Mouse (Mus musculus): ENCODE data around the gene Btbd10.

The Btbd10 gene

DNA sequence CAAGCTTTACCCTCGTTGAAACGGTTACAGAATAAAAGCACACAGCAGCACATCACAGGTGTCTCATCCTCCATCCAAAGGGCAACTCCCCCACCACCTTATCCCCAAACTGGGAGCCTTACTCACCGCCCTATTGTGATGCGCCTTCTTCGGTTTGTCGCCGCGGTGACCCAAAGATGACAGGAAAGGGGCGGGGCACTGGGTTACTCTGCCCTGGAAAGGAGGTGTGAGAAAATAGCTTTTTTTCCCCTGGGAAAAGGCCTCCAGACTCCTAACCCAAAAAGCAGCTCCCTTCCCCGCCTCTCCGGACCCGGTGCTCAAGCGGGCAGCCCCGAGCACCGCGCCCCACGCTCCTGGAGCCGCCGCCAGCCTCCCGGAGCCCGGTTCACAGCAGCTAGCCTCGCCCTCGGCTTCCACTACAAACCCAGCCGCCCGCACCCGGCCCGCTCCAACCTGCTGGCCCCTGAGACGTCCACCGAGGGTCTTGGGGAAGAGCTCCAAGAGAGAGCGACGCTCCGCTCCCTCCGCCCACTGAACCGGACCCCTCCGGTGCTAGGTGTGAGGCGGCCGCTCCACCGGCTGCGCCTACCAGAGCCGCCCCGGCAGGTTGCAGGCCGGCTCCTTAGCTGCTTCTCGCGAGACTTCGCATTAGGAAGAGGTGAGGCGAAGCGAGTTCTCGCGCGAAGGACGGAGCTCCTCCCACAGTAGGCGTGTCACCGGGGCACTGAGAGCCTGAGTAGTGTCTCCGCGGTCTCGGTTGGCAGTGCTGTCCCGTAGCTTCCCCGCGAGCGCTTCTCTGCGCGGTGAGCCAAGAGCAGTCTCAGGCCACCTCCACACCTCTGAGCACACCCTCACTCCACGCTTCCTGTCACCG lies at the start of gene Btbd10:
Gene Btbd10, minus strand, starts transcription at position 647 of the 874 bp plus-strand sequence.
- peak; percentile 97 for DNase-seq

DNA sequence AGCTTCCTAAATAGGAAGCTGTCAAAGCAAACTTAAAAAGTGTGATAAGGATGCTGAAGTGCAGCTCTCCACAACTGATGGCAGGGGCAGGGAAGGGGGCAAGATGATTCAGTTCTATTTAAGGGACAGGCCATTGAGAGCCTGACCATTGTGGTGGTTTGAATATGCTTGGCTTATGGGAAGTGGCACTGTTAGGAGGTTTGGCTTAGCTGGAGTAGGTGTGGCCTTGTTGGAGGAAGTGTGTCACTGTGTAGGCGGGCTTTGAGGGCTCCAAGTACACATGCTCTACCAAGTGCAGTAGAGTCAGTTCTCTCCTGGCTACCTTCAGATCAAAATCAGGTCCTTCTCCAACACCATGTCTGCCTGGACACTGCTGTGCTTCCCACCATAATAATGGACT lies 47.3 kb upstream of the Btbd10 start:
- no peak for DNase-seq

DNA sequence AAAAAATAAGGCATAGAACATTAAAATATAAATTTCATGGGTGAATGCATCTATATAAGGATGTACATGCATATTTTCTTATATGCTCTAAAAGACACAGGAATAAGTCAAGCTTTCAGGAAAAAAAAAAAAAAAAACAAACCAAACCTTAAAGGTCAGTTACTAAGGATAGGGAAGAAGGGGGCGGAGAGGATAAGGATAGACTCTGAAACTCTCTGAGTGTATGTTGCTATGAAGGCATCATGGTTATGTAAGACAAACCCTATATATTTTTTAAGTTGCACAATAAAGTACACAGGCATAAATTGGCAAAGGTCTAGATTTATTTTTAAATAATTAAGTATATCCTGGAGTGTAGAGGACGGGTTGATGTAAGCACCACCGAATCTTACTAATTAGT lies 46.1 kb upstream of the Btbd10 start:
- DNase-seq, result no peak

DNA sequence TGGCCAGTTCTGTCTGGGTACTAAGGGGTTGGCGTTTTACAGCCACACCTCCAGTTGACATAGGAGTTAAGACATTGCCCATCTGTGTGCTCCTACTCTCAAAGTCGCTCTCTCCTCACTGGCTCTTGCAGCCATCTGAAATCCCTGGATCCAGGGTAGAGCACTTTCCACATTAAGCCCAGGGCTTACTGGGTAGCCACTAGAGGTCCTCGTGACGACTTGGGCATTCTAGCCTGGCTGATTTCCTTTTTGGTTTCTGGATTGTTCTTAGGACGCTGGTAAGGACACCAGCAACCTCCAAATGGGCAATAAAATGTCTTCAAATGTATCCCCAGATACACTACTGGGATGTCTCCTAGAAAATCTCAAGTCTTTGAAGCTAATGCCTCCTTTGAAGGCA lies 39.5 kb upstream of the Btbd10 start:
- DNase-seq, result no peak

DNA sequence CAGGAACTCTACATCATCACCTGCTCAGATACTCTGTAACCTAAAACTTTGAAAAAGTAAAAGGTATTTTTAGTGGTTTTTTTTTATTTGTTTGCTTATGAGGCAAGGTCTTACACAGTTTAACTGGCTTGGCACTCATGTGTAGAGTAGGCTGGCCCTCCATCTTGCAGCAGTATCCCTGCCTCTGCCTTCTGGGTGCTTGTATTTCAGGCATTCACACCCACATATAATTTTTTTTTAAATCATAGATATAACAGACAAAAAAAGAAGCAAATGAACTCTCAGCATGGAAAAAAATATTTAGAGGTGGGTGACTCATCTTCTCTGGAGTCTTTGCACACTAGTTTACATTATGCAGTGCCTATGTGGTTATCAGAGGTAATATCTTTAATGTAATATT lies 28.9 kb upstream of the Btbd10 start:
- DNase-seq, result no peak

DNA sequence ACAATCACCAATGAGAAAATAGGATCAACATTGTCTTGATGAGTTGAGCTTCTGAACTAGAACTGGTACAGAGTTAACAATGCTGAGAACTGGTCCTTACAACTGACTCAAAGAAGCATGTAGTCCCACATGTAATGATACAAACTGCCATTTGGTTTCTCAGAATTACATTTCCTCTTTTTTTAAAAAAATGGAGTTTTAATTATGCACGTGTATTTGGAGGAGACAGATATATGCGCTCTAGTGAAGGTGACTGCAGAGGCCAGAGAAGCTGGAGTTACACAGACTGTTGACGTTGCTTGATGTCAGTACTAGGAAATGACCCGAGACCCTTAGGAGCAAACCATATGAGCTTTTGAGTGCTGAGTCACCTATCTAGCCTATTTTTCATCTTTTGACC lies 27.5 kb upstream of the Btbd10 start:
- no peak for DNase-seq

DNA sequence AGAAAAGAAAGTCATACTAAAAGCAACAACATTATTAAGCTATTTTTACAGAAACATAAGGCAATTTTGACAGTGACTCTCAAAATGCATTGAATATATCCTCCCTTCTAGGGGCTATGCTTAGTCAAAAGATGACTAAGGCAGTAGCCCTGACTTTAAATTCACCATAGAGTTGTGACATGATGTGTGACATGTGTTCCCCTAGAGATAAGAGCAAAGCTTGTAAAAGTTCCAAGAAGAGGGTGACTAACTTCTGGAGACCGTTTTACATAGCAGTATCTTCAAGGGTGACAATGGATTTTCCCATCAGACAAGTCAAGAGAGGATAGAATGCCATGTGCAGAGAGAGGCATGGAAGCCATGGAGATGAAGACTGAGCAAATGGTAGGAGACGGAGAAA lies 22.4 kb upstream of the Btbd10 start:
- DNase-seq, result no peak

DNA sequence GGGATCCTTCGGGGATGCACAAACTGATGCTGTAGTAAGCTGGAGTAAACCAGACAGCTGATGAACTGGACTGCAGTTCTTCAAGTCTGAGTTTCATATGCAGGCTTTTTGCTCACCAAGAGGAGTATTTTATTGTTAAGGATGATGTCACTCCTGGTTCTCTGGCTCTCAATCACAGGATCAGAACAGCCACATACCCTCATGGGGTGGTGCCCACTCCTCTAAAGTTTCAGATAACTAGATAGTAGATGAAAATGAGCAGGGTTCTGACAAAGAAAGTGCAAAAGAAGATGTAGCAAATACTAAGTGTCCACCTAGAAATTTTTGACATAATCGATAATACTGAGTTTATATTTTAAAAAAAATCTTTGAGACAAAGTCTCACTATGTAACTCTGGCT lies 19.3 kb upstream of the Btbd10 start, which contains the start of gene Pth:
Gene Pth, minus strand, starts transcription at position 101 of the 400 bp plus-strand sequence.
- DNase-seq, result no peak

DNA sequence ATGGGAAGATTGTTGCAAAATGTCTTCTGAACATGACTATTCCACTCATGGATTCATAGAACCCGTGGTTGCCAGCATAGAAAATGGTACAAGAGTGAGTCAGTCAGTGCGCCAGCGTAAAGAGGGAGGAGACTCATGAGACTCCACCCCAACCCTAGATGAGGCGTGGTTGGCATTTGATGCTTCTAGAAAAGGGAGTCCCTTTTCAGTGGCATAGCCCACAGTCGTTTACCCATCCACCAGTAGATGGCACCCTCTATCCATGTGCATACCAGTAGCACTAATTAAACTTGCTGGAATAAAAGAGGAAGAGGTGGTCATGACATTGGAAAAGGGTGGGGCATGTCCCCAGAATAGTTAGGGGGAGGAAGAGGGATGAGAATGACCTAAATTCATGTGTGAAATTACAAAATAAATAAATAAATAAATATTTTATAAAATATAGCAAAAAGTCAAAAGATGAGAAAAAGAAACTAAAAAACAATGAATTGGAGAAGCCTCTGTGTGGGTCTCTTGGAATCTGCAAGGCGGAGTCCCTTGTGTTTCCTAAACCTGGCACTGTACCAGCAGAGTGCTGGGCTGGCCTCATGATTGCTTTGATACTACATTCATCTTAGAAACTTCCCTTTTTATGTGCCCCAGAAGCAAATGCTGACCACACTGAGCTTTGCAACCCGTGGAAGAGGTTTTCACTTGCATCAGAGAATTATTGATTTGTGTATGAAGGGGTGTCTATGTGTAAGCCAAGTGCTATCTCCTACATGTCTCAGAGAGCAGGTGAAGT lies 8.9 kb upstream of the Btbd10 start:
- peak; percentile 61 to 64 for DNase-seq

DNA sequence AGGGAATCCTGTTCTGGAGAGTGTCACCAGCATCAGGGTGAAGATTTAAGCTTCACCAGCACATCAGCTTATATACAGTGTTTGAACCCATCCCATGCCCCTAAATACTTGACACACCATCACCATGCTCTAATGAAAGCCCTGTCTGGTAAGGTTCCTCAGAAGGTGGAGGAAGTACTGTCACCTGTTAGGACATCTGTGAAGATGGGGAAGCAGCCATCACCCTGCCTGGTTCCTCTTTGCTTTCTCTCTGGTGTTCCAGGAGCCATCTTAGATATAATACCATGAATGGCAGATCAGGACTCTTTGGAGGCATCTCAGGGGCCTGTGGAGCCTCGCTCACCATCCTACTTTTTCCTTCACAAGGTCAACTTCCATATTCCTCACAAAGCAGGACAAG lies 3.5 kb upstream of the Btbd10 start:
- DNase-seq, result no peak

DNA sequence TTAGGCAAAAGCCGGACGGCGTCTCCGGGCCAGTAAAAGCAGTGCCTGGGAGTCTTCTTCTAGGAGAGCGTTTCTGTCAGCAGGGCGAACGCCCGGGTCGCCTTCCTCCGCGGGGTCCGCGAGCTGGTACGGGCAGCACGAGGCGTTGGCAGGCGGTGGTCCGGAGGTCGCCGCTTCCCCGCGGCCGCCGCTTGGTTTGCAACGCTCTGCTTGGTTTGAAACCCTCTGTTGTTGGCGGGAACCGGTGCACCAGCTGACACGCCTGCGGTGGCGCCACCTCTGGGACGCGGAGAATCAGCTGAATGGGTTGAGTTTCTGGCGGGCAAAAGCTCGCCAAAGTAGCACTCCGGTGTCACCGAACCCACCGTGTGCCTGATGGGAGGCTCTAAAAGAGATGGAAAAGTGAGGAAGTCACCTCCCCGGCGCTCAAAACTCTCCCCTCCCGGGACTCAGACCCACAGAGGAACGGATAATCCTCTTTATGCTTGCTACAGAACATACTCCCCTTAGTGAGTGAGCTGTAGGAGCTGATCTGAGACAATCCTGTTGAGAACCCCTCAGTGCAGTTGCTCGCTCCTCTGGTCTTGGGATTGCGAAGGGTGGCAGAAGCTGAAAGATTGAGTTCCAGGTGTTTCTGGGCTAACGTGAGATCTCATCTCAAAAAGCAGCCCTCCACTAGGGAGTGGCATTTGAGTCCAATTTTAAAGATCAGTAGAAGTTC lies 588 bp upstream of the Btbd10 start:
- peak; percentile 63 for DNase-seq

DNA sequence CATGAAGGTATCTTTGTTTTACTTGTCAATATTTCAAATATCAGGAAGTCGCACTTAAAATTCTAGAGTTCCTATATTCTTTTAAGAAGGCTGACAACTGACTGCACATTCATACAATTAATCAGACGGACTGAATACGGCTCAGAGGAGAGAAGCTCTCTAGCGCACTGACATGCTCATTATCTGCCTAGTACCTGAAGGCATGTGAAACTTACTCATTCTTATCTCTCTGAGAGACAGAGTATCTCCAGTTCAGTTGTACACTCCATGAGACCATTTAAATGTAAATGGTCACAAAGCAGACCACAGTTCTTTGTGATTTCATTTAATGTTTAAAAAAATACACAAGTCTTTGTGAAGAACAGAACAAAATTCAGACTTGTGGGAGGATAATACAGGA lies 1.8 kb downstream of the Btbd10 start:
- DNase-seq, result no peak

DNA sequence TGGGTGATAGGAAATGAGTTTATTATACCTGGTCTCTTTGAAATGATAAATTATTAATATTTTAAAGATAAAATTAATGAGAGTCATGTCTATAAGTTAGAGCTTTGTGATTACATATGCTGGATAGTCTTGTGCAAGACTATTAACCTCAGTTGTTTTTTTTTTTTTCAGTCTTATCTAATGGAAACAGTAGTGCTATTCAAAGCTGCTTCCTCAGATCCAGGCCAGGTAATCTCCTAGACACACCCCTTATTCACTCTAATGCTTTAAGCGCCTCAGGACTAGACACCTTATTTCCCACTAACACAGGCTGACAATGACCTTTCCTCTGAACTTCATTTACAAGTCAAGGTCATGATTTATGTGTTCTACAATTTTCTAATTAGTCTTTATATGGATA lies 20.1 kb downstream of the Btbd10 start:
- DNase-seq, result no peak

DNA sequence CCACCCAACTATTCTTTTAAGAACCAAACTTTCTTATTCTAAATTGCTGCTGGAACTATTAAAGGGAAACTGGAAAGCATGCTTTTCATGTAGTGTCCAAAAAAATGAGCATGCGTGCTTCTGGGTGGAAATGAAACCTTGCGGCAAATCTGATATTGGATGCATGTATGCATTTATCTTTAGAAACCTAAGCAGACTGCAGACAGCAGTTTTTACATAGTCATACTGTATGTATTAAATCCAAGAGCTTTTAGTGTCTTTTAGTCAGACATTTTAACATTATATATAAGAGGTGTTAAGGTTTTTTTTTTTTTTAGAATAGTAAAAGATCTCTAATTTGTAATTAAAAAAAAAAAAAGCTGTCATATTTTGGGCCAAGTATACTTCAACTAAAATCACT lies 21.5 kb downstream of the Btbd10 start:
- no peak for DNase-seq

DNA sequence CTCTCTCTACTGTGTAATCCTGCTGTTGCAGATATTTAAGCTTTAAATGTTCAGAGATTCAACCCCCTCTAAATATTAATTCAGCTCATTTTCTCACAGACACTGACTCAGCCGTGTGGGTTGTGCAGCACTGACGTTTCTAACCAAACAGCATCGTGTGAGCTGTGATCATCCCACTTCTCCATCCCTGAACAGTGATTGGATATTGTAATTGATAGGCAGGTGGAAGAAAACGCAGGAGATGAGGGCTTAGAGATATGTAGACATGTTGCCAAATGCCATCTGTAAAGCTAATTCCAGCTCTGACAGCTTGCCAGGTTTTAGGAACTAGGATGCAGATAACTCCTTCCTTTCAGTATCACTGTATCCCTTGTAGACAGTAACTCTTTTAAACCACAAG lies 21.9 kb downstream of the Btbd10 start:
- DNase-seq, result peak; percentile 60 to 83

DNA sequence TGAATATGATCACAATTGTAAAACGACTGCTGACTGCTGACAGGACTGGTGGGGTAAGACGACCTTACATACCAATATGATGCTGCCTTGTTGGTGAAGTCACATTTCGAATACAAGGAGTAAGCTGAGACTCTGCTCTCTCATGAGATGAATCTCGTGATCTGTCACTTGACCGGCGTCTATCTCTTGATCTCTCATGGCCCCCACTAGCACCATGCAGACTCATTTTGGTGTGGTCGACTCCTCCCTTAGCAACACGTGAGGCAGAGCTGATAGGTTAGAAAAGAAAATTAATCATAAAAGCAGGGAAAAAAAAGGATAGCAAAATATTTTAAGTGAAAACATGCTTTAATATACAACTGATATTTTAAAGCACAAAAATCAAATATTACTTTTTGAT lies 33.9 kb downstream of the Btbd10 start:
- no peak for DNase-seq

DNA sequence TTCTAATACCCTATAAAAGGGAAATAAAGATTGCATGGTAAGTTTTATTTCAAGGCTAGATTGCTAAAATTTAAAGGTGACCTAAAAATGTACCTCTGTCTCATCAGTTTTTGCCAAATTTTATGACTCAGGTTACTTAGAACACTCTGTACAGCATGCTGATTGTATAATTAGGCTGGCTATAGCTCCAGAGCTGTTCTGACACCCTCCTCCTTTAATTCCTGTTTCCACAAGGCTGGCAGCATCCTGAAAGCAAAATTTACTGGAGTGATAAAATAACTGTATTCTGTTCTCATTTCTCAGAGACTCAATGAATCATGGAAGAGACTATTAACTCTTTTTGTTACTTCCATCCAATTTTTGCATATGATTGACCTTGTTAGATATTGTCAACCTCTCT lies 35.2 kb downstream of the Btbd10 start:
- no peak for DNase-seq

DNA sequence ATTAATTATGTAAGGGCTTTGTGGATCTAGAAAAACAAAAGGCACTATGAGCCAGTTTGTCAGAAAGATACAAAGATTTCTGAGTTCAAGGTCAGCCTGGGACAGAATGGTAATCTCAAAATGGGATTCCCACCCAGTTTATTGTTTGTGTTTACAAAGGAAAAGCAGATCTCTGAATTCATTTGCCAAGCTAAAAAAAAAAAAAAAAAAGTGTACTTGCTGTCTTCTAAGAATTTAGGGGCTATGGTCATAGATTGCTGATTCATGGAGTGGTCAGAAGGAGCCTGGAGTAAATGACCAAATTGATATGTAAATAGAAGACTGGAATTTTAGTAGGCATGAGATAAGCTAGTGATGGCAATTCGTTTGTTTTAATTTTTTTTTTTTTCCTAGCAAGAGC lies 49.1 kb downstream of the Btbd10 start:
- no peak for DNase-seq

DNA sequence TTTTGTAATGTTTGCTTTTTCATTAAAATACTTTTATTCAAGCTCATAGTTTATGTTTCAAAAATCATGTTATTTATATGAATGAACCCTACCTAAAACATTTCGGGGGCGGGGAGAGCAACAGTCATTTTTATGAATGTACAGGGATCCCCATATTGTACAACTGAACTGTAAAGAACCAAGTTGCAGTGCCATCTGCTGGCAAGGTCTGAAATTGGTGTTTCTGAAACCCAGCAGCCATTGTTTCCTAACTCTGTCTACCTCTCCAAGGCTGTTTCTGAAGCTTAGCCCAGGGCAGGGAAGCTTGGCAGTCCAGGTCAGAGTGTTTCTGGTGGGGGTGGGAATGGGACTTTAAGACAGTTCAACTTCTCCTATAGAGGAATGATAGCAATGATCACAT lies 57.4 kb downstream of the Btbd10 start:
- DNase-seq, result peak; percentile 70 to 79

DNA sequence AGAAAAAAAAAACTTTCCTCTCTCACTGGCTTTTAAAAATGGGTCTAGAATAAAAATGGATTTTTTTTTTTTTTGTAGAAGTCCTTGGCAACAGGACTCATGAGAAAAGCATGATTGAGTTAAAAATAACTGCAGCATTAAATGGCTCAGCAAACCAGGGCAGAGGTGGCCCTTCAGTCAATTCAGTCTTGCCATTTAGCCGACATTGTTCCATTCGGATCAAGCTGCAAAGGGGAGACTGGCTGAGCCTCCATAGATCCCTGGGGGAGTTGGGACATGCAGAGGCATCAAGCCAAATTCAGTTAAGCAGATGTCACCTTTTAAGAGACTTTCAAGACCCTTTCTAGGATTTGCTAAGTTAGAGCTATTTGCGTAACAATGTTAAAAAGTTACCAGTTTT lies 59.1 kb downstream of the Btbd10 start:
- DNase-seq, result no peak

DNA sequence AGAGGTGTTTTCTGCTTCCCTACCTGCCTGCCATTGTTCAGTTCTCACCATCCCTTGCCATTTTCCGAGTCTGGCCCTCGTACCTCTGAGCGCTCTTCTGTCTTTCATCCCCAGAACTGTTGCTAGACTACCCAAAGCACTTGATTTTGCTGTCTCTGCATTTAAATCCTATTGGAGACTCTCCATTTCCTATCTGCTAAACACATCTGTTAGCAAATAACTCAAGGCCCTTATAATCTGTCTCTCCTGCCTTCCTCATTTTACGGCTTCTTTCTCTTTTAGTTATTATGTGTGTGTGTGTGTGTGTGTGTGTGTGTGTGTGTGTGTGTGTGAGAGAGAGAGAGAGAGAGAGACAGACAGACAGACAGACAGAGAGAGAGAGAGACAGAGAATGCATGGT lies 71.4 kb downstream of the Btbd10 start:
- no peak for DNase-seq

DNA sequence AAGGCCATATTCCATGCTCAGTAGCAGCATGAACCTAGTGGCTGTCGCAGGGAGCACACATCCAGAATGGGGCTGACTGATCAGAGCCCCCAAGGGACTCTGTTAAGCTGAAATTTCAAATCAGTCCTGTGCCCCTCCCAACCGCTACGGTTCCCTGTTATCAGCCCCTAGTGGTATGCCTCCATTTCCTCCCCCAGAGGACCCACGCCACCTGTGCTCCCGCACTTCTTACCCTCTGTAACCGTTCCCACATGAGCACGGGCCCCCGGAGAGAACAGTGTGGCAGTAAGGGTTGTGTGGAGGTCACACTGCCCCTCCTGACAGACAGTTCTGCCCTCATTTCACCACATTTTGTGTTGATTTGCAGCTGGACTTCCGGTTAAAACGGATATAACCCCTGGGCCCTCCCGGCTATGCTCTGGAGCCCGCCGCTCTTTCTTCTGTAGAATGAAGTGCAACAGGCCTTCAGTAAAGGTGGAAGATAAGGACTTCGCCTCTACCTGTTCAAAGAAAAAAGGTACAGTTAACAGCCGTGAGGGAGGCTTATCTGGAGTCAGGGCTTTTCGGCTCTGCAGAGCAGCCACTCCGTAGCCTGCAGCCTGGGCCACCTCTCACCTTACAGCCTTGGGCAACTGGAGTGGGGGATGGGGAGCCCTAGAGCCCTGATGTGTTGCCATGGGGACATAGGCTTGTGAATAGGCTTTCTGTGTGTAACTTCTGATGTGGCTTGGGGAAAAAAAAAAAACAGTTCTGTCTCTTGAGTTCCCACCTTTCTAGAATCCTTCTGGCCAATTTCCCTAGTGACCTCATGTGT lies 73.9 kb downstream of the Btbd10 start:
- DNase-seq, result no peak

DNA sequence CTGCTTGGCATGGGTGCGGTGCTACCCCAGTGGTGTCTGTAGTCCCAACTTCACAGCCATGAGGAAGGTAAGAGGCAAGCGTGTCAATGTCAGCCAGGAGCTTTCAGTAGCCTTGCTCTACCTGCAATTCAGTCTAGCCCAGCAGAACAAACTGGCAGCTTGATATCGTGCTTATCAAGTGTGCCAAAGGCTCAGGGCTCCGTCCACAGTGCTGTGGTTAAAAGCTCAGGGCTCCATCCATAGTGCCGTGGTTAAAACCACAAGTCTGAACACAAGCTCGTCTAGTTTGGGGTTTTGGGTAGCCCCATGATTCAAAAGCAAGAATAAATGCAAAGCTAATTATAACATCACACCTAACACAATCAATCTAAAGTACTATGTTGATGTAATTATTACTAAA lies 74.6 kb downstream of the Btbd10 start:
- no peak for DNase-seq
